Mouse (Mus musculus): ENCODE measurements at regions not wholly inside any gene's neighbourhood (a gene's known extent, or its start where the extent isn't known, plus 50 kb on each side); places are given as distances from the start of the nearest gene placed in this dataset.

DNA sequence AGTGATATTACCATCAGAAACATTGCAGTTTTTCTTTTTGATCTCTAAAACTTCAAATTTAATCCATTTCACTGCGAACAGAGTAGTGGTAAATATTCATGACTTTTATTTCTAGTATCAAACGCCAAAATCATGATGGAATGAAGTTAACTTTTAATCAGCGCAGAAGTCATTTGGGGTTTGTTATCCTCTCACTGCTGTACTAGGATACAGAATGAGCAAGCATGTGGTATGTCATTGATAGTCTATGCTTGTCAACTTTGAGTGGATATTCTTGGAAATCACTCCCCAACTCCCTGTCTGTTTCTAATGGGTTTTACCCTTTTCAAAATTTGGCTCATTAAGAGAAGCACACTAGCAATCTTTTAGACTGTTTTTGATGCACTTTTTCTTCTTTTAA is 464.9 kb downstream of the Bckdhb start:
- no peak for TF ChIP-seq ZNF384 (IDR thresholded peaks at IDR 0.05; ENCODE audit: low read depth, low read length)
- TF ChIP-seq ZC3H11A (IDR thresholded peaks at IDR 0.05; ENCODE audit: low read depth, low read length): no peak
- TF ChIP-seq TBP (conservative IDR thresholded peaks at IDR 0.05; ENCODE audit: low read depth, low read length): no peak
- no peak for TF ChIP-seq BHLHE40 (IDR thresholded peaks at IDR 0.05; ENCODE audit: low read depth, low read length)
- TF ChIP-seq CTCF (conservative IDR thresholded peaks at IDR 0.05 in 1 of 2, IDR thresholded peaks at IDR 0.05 in 1 of 2; ENCODE audit: low read depth in 2 of 2, low read length in 2 of 2): no peak
- no peak for TF ChIP-seq POLR2A (IDR thresholded peaks at IDR 0.05; ENCODE audit: low read depth, low read length)
- no peak for TF ChIP-seq SIN3A (IDR thresholded peaks at IDR 0.05; ENCODE audit: low read length)
- TF ChIP-seq CHD1 (IDR thresholded peaks at IDR 0.05; ENCODE audit: low read depth, low read length): no peak
- no peak for TF ChIP-seq MYC (IDR thresholded peaks at IDR 0.05; ENCODE audit: low read depth, low read length)
- no peak for TF ChIP-seq GABPA (IDR thresholded peaks at IDR 0.05; ENCODE audit: insufficient replicate concordance, low read depth, low read length)

Measured in CH12.LX (cell line).